Mouse (Mus musculus): Measurements from ENCODE around the gene Rps12-ps3.
A peak's percentile ranks its signal among the peaks of the same experiment; 100 is the strongest.

Rps12-ps3 gene

GRCm38 (mm10) chr19:59351151-59351889 lies 29.2 kb downstream of the Rps12-ps3 start:
- no peak for DNase-seq (ENCODE audit: low spot score)

- DNase-seq (ENCODE audit: low spot score) = no peak
Observed at GRCm38 (mm10) chr19:59352760-59353159, 30.7 kb downstream of the Rps12-ps3 start.

- no peak for DNase-seq (ENCODE audit: low spot score)
Observed at GRCm38 (mm10) chr19:59354906-59355305, 32.8 kb downstream of the Rps12-ps3 start.

DNA sequence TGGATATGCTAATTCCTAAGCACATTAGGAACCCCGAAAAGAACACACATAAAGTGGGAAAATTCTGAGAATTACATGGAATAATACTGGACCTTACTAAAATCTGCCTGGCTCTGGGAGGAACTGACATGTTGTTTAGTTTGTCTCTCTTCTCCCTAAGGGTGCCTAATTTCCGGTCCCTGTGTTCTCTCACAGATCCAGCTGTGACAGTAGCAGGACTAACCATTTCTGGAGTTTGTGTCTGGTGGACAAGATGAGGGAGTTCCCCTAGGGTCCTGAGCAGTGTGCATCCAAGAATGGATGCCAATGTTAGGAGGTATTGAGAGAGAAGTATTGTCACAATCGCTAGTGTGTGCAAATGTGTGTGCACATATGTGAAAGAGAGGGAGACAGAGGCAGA lies 34.3 kb downstream of the Rps12-ps3 start:
- no peak for DNase-seq (ENCODE audit: low spot score)

DNA sequence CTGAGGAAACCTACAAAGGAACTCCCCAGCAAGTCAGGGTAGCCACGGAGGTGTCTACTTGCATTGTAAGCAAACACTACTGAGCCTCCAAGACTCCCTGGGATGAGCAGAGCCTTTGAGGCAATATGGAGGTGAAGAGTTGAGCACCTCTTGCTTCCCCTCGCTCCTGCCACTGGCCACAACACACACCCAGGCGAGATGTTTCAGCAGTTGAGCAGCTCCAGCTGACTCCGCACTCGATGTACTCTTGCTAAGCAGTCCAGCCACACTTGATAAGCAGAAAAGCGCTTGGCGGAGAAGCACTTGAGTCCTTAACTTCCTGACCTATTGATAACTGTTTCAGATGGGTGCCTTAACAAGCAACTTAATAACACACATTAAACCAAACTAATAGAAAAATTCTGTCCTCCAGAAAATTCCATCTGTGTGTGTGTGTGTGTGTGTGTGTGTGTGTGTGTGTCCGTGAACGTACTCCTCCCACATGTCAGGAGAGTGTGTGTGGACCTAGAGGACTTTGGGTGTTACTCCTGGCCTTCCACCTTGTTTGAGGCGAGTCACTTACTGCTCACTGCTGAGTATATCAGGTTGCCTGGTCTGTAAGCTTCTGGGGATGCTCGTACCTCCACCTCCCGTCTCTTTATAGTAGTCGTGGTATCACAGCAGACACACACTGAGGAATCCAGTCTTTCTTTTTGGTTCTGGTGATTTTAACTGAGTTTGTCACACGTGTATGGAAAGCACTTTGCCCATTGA lies 34.9 kb downstream of the Rps12-ps3 start:
- no peak for DNase-seq (ENCODE audit: low spot score)

DNA sequence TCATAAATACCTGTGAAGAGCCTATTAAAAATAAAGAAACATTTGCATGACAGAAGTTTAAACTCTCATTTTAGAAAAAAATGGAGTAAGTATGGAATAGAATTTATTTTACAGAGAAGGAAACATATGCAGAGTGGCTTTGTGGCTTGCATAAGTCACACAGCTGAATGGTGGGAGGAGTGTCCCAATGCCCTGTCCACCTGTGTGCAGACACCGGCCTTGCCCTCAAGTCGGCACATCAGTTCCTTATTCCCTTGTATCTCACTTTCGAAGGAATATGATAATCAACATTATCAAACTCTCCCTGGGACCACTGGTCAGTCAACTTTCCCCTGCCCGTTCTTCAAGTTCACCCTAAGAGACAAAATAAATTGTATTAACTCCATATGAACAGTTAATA lies 35.8 kb downstream of the Rps12-ps3 start:
- no peak for DNase-seq (ENCODE audit: low spot score)

GRCm38 (mm10) chr19:59359202-59359601 lies 37.1 kb downstream of the Rps12-ps3 start:
- DNase-seq (ENCODE audit: low spot score) = no peak

DNA sequence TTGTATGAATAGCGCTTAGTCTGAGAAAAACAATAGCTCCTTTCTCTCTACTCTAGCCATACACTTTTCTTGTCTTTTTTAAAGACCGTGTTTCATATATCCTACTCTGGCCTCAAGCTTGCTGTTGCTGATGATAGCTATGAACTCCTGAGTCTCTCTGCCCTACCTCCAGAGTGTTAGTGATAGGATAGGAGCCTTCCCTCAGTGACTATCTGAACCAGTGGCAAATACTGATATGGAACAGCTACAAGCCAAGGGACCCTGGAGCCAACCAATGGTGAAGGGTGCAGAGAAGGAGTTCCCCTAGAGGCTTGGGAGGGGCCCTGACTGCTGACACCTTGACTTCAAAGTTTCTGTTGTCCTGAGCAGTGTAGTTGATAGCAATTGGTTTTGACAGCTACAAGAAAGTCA lies 38.4 kb downstream of the Rps12-ps3 start:
- DNase-seq (ENCODE audit: low spot score) = peak; percentile 33

GRCm38 (mm10) chr19:59362646-59363045 lies 40.6 kb downstream of the Rps12-ps3 start:
- no peak for DNase-seq (ENCODE audit: low spot score)

GRCm38 (mm10) chr19:59363666-59364065 lies 41.6 kb downstream of the Rps12-ps3 start:
- no peak for DNase-seq (ENCODE audit: low spot score)

DNA sequence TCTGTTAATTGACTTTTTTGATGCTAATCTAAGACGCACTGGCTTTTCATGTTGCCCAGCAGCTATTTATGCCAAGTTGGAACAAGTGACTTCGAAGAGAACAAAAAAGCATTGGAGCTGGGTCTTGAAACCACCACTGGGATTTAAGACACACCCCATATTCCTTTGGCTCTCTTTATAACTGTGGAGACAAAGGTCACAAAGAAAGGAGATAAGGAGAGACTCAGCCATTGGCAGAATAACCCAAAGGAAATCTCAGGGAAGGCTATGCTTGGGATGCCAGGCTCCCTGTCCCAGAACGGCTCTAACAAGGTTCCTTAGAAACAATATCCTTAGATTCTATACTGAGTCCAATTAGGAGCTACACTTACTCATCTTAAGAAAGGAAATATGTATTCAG lies 44.6 kb downstream of the Rps12-ps3 start:
- no peak for DNase-seq (ENCODE audit: low spot score)

- DNase-seq (ENCODE audit: low spot score) = no peak
Observed at GRCm38 (mm10) chr19:59367892-59368291, 45.8 kb downstream of the Rps12-ps3 start.

- no peak for DNase-seq (ENCODE audit: low spot score)
Observed at GRCm38 (mm10) chr19:59371016-59371415, 48.9 kb downstream of the Rps12-ps3 start.
